ENCODE assay signal across 1 mouse cellular context in genomic region chr2:180725856-180726629, GRCm38 (mm10).
TF ChIP-seq lines count a peak whose summit lies in the region.

No protein-coding gene starts in this region.

TF ChIP-seq in MEL, 35 proteins besides CTCF, POLR2A, EP300 and RAD21:
- TF ChIP-seq KAT2A (conservative IDR thresholded peaks at IDR 0.05; ENCODE audit: low read depth, low read length) (no peak), POLR2AphosphoS2 (IDR thresholded peaks at IDR 0.05; ENCODE audit: low read length) (no peak), NRF1 (IDR thresholded peaks at IDR 0.05; ENCODE audit: insufficient read depth, low read depth, low read length, poor library complexity, severe bottlenecking) (no peak), MXI1 (IDR thresholded peaks at IDR 0.05; ENCODE audit: low read depth, low read length) (peak; percentile 56; the same call in 1 of the 2 replicates), SMC3 (IDR thresholded peaks at IDR 0.05; ENCODE audit: low read depth, low read length) (no peak), USF1 (IDR thresholded peaks at IDR 0.05; ENCODE audit: low read depth, low read length) (no peak), MAX (IDR thresholded peaks at IDR 0.05; ENCODE audit: low read length) (no peak), MAZ (IDR thresholded peaks at IDR 0.05; ENCODE audit: low read depth, low read length) (no peak), ZMIZ1 (IDR thresholded peaks at IDR 0.05; ENCODE audit: low read depth, low read length) (0 out of 2 replicates have a peak, but pooled peaks have one; percentile 15), ZC3H11A (IDR thresholded peaks at IDR 0.05; ENCODE audit: low read depth, low read length) (no peak), ZKSCAN1 (IDR thresholded peaks at IDR 0.05; ENCODE audit: low read depth, low read length) (peak; percentile 82)
